Mouse (Mus musculus): ENCODE data around the gene Tcerg1l. TPM values are rescaled to one million over a fixed set of nuclear protein-coding genes. Genes with fewer than 3 reads are reported as not detected.

Gene Tcerg1l
- total and polyA plus RNA-seq, 3 experiments: 0.13 to 0.81 (median 0.40) TPM

DNA sequence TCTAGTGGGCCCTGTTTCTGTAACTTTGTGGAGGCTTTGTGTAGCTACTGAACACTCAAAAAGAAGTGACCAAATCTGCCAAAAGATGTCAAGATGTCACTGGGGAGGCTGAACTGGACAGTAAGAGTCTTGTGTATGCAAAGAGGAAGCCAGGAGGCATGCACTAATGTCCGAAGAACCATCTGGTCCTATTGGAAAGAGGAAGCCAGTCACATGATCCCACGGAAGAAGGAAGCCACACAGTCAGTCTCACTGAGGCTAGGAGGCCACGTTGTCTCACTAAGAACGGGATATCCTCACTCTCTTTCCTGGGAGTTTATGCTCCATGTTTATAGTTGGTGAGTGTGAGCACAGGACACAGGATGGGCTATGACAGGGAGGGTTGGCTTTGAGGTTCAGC, 227.1 kb downstream of the Tcerg1l start:
- Histone ChIP-seq H3K4me1 (ENCODE audit: control insufficient read depth in 1 of 2, insufficient read depth in 2 of 2) (0 out of 4 replicates have a peak, but pooled peaks cover 0 to 2% of the 10 kb centered on the region in 2 experiments), H3K4me2 (ENCODE audit: insufficient read depth, low read depth, poor library complexity, severe bottlenecking) (no peak overlapping the region), H3K79me2 (replicated peaks; ENCODE audit: control insufficient read depth, extremely low read depth, insufficient read depth, poor library complexity, severe bottlenecking) (no peaks in the 10 kb centered on the region), H3K4me3 (replicated peaks in 1 of 3; ENCODE audit: low read depth in 2 of 3, low read length in 2 of 3, poor library complexity in 1 of 3) (no peak overlapping the region), H3K27ac (ENCODE audit: insufficient read depth, low read depth) (no peak overlapping the region), H3K27me3 (replicated peaks) (peaks cover 85% of the 10 kb centered on the region), H3K36me3 (replicated peaks in 1 of 2; ENCODE audit: control insufficient read depth in 1 of 2, insufficient read depth in 1 of 2, low read length in 1 of 2) (no peaks in the 10 kb centered on the region), H3K9me3 (replicated peaks; ENCODE audit: low read length) (peaks cover 3% of the 10 kb centered on the region), H3K9ac (ENCODE audit: insufficient read depth, low read depth) (no peak overlapping the region)
- peak; percentile 6 for DNase-seq (ENCODE audit: extremely low read depth)
- dilution Hi-C loops (cut with MboI; ENCODE audit: extremely low pct_ligation_motif_present, extremely low pct_unique_long_range_greater_than_20kb, low sequenced_read_pairs): no loop called here
- in situ Hi-C loops (cut with MboI; ENCODE audit: low pct_ligation_motif_present, low pct_unique_long_range_greater_than_20kb, low sequenced_read_pairs): no loop called here
- TF ChIP-seq ELF1 (IDR thresholded peaks at IDR 0.05; ENCODE audit: low read depth, low read length) (peak; percentile 34; the same call in 1 of the 2 replicates), USF1 (IDR thresholded peaks at IDR 0.05; ENCODE audit: low read depth, low read length) (0 out of 2 replicates have a peak, but pooled peaks have one; percentile 28), MXI1 (IDR thresholded peaks at IDR 0.05; ENCODE audit: low read depth, low read length) (no peak), UBTF (IDR thresholded peaks at IDR 0.05; ENCODE audit: low read depth, low read length) (no peak), MAX (IDR thresholded peaks at IDR 0.05; ENCODE audit: low read length) (peak; percentile 45; the same call in 1 of the 2 replicates), USF2 (conservative IDR thresholded peaks at IDR 0.05; ENCODE audit: low read depth, low read length) (0 out of 2 replicates have a peak, but pooled peaks have one; percentile 34), POLR2A (IDR thresholded peaks at IDR 0.05; ENCODE audit: low read depth, low read length) (no peak)

Data from CH12.LX (cell line).